Mouse (Mus musculus) hindbrain, embryonic 10.5 days (tissue): ENCODE data around the gene Ybx2. TPM values are rescaled to one million over a fixed set of nuclear protein-coding genes. Genes with fewer than 3 reads are reported as not detected.
A peak's percentile ranks its signal among the peaks of the same experiment; 100 is the strongest.

Source experiments
- DNase-seq: peaks from one replicate; pipeline ENCODE4 v3.0.0-alpha.2; 2017; ENCODE audit warnings: low spot score
- H3K27ac ChIP-seq: fragments of 300-500 bp; sonication (generic); 2 replicates; pipeline ENCODE4 v1.5.1; 2016; ENCODE audit warnings: mild to moderate bottlenecking, moderate library complexity
- H3K27me3 ChIP-seq: fragments of 300-500 bp; sonication (generic); 2 replicates; pipeline ENCODE4 v1.6.1; 2016; ENCODE audit warnings: mild to moderate bottlenecking; ENCODE audit not compliant: poor library complexity, insufficient read depth, severe bottlenecking
- H3K36me3 ChIP-seq: fragments of 300-500 bp; sonication (generic); 2 replicates; pipeline ENCODE4 v1.6.1; 2016; ENCODE audit warnings: mild to moderate bottlenecking, moderate library complexity
- H3K4me1 ChIP-seq: fragments of 300-500 bp; sonication (generic); replicated peaks from 2 replicates; pipeline ENCODE4 v1.6.1; 2016; ENCODE audit warnings: mild to moderate bottlenecking
- H3K4me3 ChIP-seq: fragments of 300-500 bp; sonication (generic); 2 replicates; pipeline ENCODE4 v1.5.1; 2016; ENCODE audit warnings: mild to moderate bottlenecking, moderate library complexity
- H3K9me3 ChIP-seq: fragments of 300-500 bp; sonication (generic); 2 replicates; pipeline ENCODE4 v1.6.1; 2016; ENCODE audit warnings: mild to moderate bottlenecking, moderate library complexity
- WGBS: fragments of 180-500 bp; shearing (Covaris S2); methylation state at CpG from one replicate; pipeline ENCODE4 v1.1.7; 2016; 5-methylcytosine and 5-hydroxymethylcytosine counted together
- polyA plus RNA-seq: library from polyadenylated mRNA; unstranded; fragments of >200 nt; fragmentation: Nextera tagmentation; extraction: Ambion mirVana; gene quantifications from 2 replicates; pipeline ENCODE4 v1.2.1, GENCODE M21; 2016

Ybx2 gene
- polyA plus RNA-seq, 1 experiment from 2014 or later: 2.9 TPM

DNA sequence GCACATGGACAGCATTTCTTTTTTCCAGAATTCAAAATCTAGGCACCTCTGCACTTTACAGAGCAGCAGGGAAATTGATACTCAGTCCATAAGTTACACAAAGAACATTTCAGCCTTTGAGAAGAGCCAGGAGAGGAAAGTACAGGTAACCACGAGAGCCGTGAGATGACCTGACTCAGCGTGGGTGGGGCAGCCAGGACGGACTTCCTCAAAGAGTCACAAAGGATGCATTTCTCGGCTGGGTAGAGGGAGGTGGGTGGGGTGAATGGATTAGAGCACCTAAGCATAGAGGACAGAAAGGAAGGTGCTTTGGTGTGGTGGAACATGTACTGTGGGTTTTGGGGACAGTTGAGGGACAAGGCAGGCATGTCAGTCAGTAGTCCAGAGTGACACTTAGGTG is 26.2 kb downstream of the Ybx2 start:
- 55% methylated on average over 5 of the region's 5 CpGs for WGBS
- Histone ChIP-seq H3K9me3 (no peaks in the 10 kb centered on the region), H3K36me3 (no peaks in the 10 kb centered on the region), H3K4me3 (no peak overlapping the region), H3K27ac (no peak overlapping the region), H3K4me1 (peaks cover 15% of the 10 kb centered on the region), H3K27me3 (peaks cover 69% of the 10 kb centered on the region)
- DNase-seq: no peak

DNA sequence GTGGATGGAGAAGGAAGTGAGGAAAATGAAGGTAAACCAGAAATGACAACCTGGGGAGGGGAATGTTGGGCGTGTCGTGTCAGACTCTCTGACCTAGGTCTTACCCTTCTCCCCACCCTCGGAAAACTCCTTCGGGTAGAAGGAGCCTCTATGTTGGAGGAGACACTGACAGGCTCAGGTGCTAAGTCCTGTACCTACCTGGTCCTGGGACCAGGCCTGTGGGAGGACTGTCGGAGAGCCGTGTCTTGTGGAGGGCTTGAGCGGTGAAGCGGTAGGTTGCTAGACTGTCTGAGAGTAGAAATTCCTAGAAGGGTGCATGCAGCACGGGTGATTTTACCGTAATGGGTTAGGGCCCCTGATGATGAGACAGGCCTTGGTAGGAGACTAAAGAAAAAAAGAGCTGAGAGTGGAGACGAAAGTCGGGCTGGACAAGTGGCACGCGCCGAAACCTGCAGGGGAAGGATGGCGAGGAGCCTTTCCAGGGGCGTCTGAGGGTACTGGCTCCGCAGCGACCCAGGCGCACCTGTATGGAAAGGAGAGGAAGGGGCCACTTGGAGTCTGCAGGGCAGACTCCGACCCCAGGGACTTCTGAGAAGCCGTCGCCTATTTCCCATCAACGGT is 29.2 kb downstream of the Ybx2 start, which contains the start of gene Cldn7:
Gene Cldn7, plus strand, starts transcription at position 130 of the 621 bp plus-strand sequence.
- peak; percentile 15 for DNase-seq
- peaks cover 24% of the 10 kb centered on the region for H3K36me3 ChIP-seq
- H3K4me1 ChIP-seq: peaks cover 17% of the 10 kb centered on the region
- H3K4me3 ChIP-seq: peak within 1 kb of the TSS; percentile 45
- peaks cover 83% of the 10 kb centered on the region for H3K27me3 ChIP-seq
- WGBS: 10% methylated on average over 24 of the region's 24 CpGs
- H3K9me3 ChIP-seq: no peaks in the 10 kb centered on the region
- H3K27ac ChIP-seq: peak within 1 kb of the TSS; percentile 71

DNA sequence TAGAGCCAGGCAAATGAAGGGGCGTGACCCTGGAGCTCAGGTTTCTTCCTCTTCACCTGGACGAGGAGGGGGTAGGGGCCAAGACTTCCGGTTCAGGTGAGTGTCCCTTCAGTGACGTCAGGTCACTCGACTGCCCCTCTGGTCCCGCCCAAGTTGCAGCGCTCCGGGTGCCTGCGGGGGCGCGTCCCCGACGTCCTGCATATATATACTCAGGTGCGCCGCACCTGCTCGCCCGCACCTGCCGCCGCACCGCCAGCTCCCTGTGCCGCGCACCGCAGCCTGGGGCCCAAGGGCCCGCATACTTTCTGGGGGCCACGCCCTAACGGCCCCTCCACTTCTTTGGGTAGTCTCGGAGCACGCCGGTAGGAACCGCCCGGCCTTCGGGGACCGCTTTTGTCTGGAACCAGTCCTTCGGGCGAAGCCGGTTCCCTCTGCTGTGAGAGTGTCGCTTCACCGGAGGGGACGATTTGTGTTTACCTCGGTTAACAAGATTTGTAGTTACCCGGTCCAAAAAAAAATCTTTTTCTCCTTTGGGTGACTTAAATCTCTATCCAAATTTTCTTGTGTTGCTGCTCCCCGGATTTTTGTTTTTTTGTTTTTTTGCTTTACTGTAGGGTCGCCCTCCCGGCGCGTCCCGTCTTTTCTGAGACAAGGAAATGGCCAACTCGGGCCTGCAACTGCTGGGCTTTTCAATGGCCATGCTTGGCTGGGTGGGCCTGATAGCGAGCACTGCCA is 29.8 kb downstream of the Ybx2 start:
- Histone ChIP-seq H3K4me3 (peak overlapping the region; percentile 45), H3K36me3 (peaks cover 30% of the 10 kb centered on the region), H3K4me1 (peaks cover 17% of the 10 kb centered on the region), H3K27me3 (peaks cover 78% of the 10 kb centered on the region), H3K27ac (peak overlapping the region; percentile 75), H3K9me3 (no peaks in the 10 kb centered on the region)
- 2% methylated on average over 49 of the region's 49 CpGs for WGBS
- peak; percentile 36 for DNase-seq

DNA sequence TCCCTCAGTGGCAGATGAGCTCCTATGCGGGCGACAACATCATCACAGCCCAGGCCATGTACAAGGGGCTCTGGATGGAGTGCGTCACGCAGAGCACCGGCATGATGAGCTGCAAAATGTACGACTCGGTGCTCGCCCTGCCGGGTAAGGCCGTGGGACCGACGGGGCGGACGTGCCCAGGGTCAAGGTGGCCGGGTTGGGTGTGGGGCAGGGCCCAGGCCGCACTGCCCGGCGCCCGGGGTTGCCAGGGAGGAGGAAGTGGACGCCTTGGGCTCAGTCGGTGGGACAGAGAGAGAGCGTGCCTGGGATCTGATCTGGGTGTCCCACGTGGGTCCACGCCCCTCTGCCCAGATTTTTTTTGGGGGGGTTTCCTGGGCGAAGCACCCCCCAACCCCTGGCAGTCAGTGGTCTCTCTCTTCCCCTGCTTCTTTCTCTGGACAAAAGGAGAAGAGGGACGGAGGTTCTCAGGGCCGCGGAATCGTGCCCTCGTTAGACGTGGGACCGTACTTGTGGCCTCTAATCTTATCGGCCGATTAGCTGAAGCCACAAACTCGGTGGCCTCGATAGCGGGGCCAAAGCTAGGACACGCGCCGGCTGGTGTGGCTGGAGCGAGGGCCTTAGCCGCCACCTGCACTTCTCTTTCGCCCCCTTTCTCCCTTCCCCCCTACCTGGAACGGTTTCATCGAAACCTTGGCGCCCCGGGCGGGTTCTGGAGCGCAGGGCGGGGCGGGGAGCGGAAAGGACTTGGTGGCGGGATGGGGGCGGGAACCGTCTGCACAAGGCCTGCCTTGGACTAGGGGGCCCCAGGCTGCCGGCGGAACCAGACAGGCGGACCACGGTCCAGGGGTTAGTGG is 30.6 kb downstream of the Ybx2 start:
- WGBS: 2% methylated on average over 59 of the region's 59 CpGs
- Histone ChIP-seq H3K9me3 (no peaks in the 10 kb centered on the region), H3K27me3 (peaks cover 76% of the 10 kb centered on the region), H3K4me3 (peak overlapping the region; percentile 45), H3K27ac (peak overlapping the region; percentile 75), H3K36me3 (peaks cover 35% of the 10 kb centered on the region), H3K4me1 (peaks cover 17% of the 10 kb centered on the region)
- peak; percentile 48 for DNase-seq

DNA sequence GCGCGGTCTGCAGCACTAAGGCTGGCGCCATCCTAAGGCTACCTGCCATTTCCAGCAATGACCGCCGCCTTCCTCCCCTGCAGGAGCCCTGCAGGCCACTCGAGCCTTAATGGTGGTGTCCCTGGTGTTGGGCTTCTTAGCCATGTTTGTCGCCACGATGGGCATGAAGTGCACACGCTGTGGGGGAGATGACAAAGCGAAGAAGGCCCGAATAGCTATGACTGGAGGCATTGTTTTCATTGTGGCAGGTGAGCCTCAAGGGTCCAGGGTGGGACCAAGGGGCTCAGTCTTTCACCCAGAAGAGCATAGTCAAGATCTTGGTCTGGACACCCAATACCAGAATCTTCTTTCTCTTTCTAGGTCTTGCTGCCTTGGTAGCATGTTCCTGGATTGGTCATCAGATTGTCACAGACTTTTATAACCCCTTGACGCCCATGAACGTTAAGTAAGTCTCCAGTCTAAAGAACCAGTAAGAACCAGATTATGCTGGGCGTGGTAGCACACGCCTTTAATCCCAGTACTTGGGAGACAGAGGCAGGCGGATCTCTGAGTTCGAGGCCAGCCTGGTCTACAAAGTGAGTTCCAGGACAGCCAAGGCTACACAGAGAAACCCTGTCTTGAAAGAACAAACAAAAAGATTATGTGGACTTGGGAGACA is 31.4 kb downstream of the Ybx2 start:
- Histone ChIP-seq H3K9me3 (no peaks in the 10 kb centered on the region), H3K27me3 (peaks cover 68% of the 10 kb centered on the region), H3K4me1 (peaks cover 17% of the 10 kb centered on the region), H3K36me3 (peaks cover 42% of the 10 kb centered on the region), H3K27ac (peak overlapping the region; percentile 75), H3K4me3 (peak overlapping the region; percentile 45)
- no peak for DNase-seq
- WGBS: 42% methylated on average over 17 of the region's 17 CpGs

DNA sequence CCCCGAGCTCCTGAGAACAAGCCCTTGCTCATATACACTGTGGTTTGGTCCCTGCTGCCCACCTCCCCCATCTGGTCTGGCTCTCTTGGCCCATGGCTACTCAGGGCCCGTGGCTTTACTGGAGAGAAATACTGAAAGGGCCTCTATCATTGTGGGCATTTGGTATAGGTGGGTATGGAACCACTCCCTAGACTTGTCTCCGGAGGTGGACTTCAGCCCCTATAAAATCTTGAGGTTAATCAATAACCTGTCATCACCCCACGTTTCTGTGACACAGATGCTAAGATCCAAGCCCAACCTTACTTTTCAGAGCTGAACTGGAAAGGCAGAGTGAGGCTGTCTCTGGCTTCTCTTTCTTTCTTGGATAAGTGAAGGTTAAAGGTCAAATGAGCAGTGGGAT is 33.2 kb downstream of the Ybx2 start:
- Histone ChIP-seq H3K4me1 (peaks cover 17% of the 10 kb centered on the region), H3K27ac (no peak overlapping the region), H3K4me3 (no peak overlapping the region), H3K27me3 (peaks cover 50% of the 10 kb centered on the region), H3K9me3 (no peaks in the 10 kb centered on the region), H3K36me3 (peaks cover 60% of the 10 kb centered on the region)
- DNase-seq: no peak
- 92% methylated on average over 4 of the region's 4 CpGs for WGBS

DNA sequence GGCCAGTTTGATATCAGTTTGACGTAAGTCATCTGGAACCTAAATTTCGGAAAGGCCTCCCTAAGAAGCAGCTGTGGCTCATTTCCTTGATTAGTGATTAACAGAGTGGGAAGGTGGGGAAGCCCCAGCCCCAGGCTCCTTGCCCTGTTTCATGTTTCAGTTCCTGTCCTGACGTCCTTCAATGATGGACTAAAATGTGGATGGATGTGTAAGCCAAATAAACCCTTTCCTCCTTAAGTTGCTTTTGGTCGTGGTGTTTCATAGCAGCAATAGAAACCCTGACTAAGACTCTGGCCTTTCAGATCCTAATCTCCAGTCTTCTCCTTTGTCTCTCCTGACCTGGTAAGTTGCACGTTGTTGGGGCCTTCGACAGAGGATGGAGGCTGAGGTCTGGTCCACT is 34.6 kb downstream of the Ybx2 start:
- WGBS: 93% methylated on average over 6 of the region's 6 CpGs
- Histone ChIP-seq H3K27ac (no peak overlapping the region), H3K9me3 (no peaks in the 10 kb centered on the region), H3K4me1 (peaks cover 15% of the 10 kb centered on the region), H3K36me3 (peaks cover 75% of the 10 kb centered on the region), H3K4me3 (no peak overlapping the region), H3K27me3 (peaks cover 36% of the 10 kb centered on the region)
- no peak for DNase-seq

DNA sequence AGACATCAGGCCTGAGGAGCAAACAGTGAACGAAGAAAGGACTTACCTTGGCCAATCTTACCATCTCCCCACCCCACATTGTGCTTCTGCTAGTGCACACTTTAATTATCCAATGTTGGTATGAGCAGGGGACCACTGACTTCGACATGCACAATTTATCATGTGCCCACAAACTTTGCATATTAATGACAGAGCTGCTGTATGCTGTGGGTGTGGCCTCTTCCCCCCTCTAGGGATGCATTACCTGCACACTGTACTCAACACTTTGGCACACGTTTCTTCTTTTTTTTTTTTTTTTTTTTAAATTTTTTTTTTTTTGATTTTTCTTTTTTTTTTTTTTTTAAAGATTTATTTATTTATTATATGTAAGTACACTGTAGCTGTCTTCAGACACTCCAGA is 35.2 kb downstream of the Ybx2 start:
- Histone ChIP-seq H3K9me3 (no peaks in the 10 kb centered on the region), H3K36me3 (peaks cover 80% of the 10 kb centered on the region), H3K4me1 (peaks cover 12% of the 10 kb centered on the region), H3K27ac (no peak overlapping the region), H3K27me3 (peaks cover 30% of the 10 kb centered on the region), H3K4me3 (no peak overlapping the region)
- no peak for DNase-seq
- 84% methylated on average over 3 of the region's 3 CpGs for WGBS

DNA sequence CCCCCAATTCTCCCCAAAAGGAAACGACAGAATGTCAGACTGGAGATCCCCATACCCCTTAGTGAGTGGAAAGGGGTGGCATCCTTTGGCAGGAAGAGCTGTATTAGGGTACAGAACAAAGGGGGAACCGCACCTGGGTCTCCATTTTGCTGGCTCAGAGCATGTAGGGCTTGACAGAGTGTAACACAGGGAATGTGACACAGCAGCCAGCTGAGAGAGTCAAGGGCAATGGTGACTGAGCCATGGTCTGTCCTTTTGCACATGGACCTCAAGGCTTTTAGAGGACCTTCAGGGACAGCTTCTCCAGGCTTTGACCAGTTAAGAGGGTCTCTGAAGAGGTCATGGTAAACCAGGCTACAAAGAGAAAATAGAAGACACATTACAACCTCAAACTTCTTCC is 39.3 kb downstream of the Ybx2 start:
- WGBS: 95% methylated on average over 2 of the region's 2 CpGs
- Histone ChIP-seq H3K4me3 (no peak overlapping the region), H3K36me3 (peaks cover 87% of the 10 kb centered on the region), H3K27ac (no peak overlapping the region), H3K27me3 (no peaks in the 10 kb centered on the region), H3K9me3 (no peaks in the 10 kb centered on the region), H3K4me1 (peaks cover 12% of the 10 kb centered on the region)
- no peak for DNase-seq

DNA sequence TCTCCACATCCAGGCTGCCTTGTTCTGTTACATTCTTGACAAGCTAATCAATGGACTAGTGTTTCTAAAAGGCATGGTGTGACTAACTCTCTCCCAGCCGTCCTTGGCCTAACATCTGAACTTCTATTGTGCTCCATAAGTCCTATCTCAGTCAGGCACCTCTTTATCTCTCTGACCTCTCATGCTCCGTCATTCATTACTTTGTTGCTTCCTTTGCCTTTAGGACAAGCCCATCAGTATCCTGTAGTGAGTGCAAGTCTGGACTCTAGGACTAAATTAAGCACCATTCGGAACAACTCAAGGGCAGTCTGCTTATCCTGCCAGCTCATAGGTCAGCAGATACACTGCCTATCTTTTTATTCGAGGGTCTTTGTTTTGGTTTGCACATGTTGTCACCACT is 40.7 kb downstream of the Ybx2 start:
- Histone ChIP-seq H3K9me3 (no peaks in the 10 kb centered on the region), H3K4me3 (no peak overlapping the region), H3K36me3 (peaks cover 77% of the 10 kb centered on the region), H3K27me3 (no peaks in the 10 kb centered on the region), H3K4me1 (peaks cover 12% of the 10 kb centered on the region), H3K27ac (no peak overlapping the region)
- no peak for DNase-seq
- 83% methylated on average over 4 of the region's 4 CpGs for WGBS

DNA sequence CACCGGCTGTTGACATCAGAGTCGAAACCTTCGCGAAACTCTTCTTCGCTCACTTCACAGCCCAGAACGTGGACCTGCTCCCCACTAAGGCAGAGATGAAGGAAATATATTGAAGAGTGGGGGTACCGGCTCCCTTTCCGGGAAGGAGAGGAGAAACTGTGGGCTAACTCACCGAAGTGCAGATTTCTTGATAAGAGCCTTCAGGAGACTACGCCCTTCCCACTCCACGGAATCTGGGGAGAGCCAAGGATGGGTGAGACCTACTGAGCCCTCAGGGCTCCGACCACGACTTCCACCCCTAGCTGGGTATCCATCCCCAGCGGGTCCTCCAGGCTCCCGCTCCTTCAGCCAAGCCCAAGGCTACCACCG is 44.2 kb downstream of the Ybx2 start:
- 4% methylated on average over 16 of the region's 16 CpGs for WGBS
- H3K36me3 ChIP-seq: peaks cover 61% of the 10 kb centered on the region
- no peak for DNase-seq
- H3K9me3 ChIP-seq: no peaks in the 10 kb centered on the region
- H3K27ac ChIP-seq: peak overlapping the region; percentile 99
- H3K4me1 ChIP-seq: peaks cover 34% of the 10 kb centered on the region
- peak overlapping the region; percentile 99 for H3K4me3 ChIP-seq
- H3K27me3 ChIP-seq: no peaks in the 10 kb centered on the region
